Comparison of ENCODE assay signal across 17 mouse cellular contexts in the genomic region with DNA sequence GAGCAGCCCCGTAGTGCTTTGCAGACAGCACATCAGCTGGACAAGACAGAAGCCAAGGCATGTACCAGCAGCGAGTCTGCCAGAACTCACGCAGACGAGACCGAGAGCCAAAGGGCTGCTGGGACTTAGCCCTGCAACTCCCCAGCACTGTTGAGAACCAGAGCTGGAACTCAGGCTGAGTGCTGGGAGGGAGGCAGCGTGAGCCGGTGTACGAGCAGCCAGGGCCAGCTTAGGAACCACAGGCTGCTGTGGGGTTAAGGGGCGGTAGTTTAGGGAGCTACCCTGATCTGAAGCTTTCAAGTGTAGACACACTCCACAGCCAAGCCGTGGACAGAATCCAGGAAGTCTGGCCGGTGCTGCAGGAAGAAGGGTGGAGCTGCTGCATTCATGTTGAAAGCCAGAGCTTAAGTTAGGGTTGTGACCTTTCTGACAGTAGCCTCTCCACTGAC. TPM values are rescaled to one million over a fixed set of nuclear protein-coding genes. Genes with fewer than 3 reads are reported as not detected.
A peak's percentile ranks its signal among the peaks of the same experiment; 100 is the strongest.
DNase-seq lines count a peak whose midpoint lies in the region; ATAC-seq lines count a peak whose summit lies in the region.
"Had no signal": no experiment of that assay in that cellular context is flagged by ENCODE, and none has a peak within 500 bp of the region (broad histone marks: within the 10 kb centered on the region; RNA-seq: fewer than 3 reads in every experiment).

No protein-coding gene starts in this region.

- no peak for ATAC-seq in kidney, embryonic 15.5 days (replicated peaks; ENCODE audit: low FRiP score)
- ATAC-seq: forebrain, embryonic 16.5 days; lung, postnatal 0 days had no signal

- peaks cover 100% of the 10 kb centered on the region for H3K36me3 ChIP-seq in kidney, embryonic 15.5 days

- no peaks in the 10 kb centered on the region for H3K4me1 ChIP-seq in kidney, embryonic 15.5 days
- H3K4me1 ChIP-seq: hindbrain, embryonic 12.5 days; liver, embryonic 13.5 days; neural tube, embryonic 15.5 days; stomach, embryonic 15.5 days had no signal

- WGBS in kidney, embryonic 15.5 days = 79% methylated on average over 11 of the region's 11 CpGs

- no peak overlapping the region for H3K4me2 ChIP-seq in kidney, embryonic 15.5 days
- H3K4me2 ChIP-seq: hindbrain, embryonic 12.5 days; liver, embryonic 13.5 days; neural tube, embryonic 15.5 days; stomach, embryonic 15.5 days had no signal

- no peak overlapping the region for H3K4me3 ChIP-seq in kidney, embryonic 15.5 days (replicated peaks)
- H3K4me3 ChIP-seq: hindbrain, embryonic 12.5 days; liver, embryonic 13.5 days; neural tube, embryonic 15.5 days; stomach, embryonic 15.5 days had no signal

- H3K27ac ChIP-seq in kidney, embryonic 15.5 days = no peak overlapping the region
- H3K27ac ChIP-seq: hindbrain, embryonic 12.5 days; kidney, postnatal 0 days; liver, embryonic 13.5 days; neural tube, embryonic 15.5 days; stomach, embryonic 15.5 days had no signal

- no peaks in the 10 kb centered on the region for H3K27me3 ChIP-seq in kidney, embryonic 15.5 days
- H3K27me3 ChIP-seq: hindbrain, embryonic 12.5 days; liver, embryonic 13.5 days; neural tube, embryonic 15.5 days; stomach, embryonic 15.5 days had no signal

- peak; percentile 55 to 61 for DNase-seq in cerebellum, postnatal 25 days
- no peak for DNase-seq in cerebellum, adult 8-10 months
- DNase-seq in kidney, postnatal 36 days = peak; percentile 54
- peak; percentile 43 for DNase-seq in gastrocnemius, postnatal 10 days
- peak; percentile 60 for DNase-seq in skeletal muscle tissue, adult 2 months (ENCODE audit: low read depth, low spot score)
- no peak for DNase-seq in thymus, postnatal 25 days
- DNase-seq: B cell, adult 2 months; liver, embryonic 13.5 days; spleen, adult 18-20 months; thymus, postnatal 14 days had no signal

- no peak overlapping the region for H3K9ac ChIP-seq in kidney, embryonic 15.5 days
- H3K9ac ChIP-seq: hindbrain, embryonic 12.5 days; liver, embryonic 13.5 days; neural tube, embryonic 15.5 days; stomach, embryonic 15.5 days had no signal

- H3K9me3 ChIP-seq in kidney, embryonic 15.5 days (replicated peaks) = no peaks in the 10 kb centered on the region
- H3K9me3 ChIP-seq: hindbrain, embryonic 12.5 days; liver, embryonic 13.5 days; neural tube, embryonic 15.5 days; stomach, embryonic 15.5 days had no signal

RNA-seq across cellular contexts. Expression of gene Pank4, which starts 10.3 kb away (rescaled TPM):
- polyA plus RNA-seq in kidney, embryonic 15.5 days (2015; fragmentation: Nextera tagmentation; extraction: Ambion mirVana) = 45.2 and 46.3 TPM in 2 replicates
- total RNA-seq in gastrocnemius, postnatal 10 days (2021) = 10 to 100 TPM; 26.1 to 28.7 TPM

RNA-seq across cellular contexts. Expression of gene Hes5, which starts 13.5 kb away (rescaled TPM):
- 19.6 and 20.7 TPM in 2 replicates for polyA plus RNA-seq in kidney, embryonic 15.5 days (2015; fragmentation: Nextera tagmentation; extraction: Ambion mirVana)
- under 1 TPM in 1 of 2 experiments, not detected in 1; 0.36 TPM for total RNA-seq in gastrocnemius, postnatal 10 days (2021)

RNA-seq across cellular contexts. Expression of gene Tnfrsf14, which starts 45.8 kb away (rescaled TPM):
- 1.7 TPM in 2 replicates for polyA plus RNA-seq in kidney, embryonic 15.5 days (2015; fragmentation: Nextera tagmentation; extraction: Ambion mirVana)
- 1 to 10 TPM; 1.8 to 4.2 TPM for total RNA-seq in gastrocnemius, postnatal 10 days (2021)

Comparison
In these comparisons a context has a peak if more than half of its experiments do, and no peak if none do; other contexts are left out.
1. DNase-seq: peak in cerebellum, postnatal 25 days (2 of 2), kidney, postnatal 36 days (2 of 2), gastrocnemius, postnatal 10 days (single experiment) and skeletal muscle tissue, adult 2 months (single experiment); none in cerebellum, adult 8-10 months (single experiment) and thymus, postnatal 25 days (single experiment).